Mouse (Mus musculus): Measurements from ENCODE around the gene Helz. TPM values are rescaled to one million over a fixed set of nuclear protein-coding genes. Genes with fewer than 3 reads are reported as not detected.

Helz gene
- polyA plus RNA-seq, 1 experiment from 2014 or later = 27.4 TPM

DNA sequence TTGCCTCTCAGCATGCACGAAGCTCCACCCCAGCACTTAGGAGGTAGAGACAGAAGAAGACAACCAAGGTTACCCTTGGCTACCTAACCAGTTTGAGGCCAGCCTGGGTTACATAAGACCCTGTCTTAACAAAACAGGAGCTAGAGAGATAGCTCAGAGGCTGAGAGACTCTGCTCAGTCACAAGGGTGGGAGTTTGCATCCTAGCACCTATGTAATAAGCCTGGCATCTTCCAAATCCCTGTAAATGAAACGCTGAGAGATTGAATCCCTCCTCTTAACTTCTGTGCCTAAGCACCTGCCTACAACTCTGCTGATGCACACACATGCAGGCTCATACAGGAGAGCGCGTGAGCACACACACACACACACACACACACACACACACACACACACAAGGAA, 112.7 kb downstream of the Helz start:
- no peak overlapping the region for H3K4me3 ChIP-seq (ENCODE audit: low read depth, low read length)
- no peaks in the 10 kb centered on the region for H3K4me1 ChIP-seq (replicated peaks; ENCODE audit: control insufficient read depth, insufficient read depth, low read length)
- no peaks in the 10 kb centered on the region for H3K27me3 ChIP-seq (ENCODE audit: control insufficient read depth, insufficient read depth, low read length)
- no peak overlapping the region for H3K9ac ChIP-seq (ENCODE audit: low read length)
- DNase-seq (ENCODE audit: low spot score) = no peak
- WGBS = 94% methylated on average over 4 of the region's 4 CpGs
- no peak for ATAC-seq (replicated peaks; ENCODE audit: low FRiP score)
- peaks cover 5% of the 10 kb centered on the region; the same call in 1 of the 2 replicates for H3K36me3 ChIP-seq (ENCODE audit: control insufficient read depth, insufficient read depth, low read length)
- no peaks in the 10 kb centered on the region for H3K9me3 ChIP-seq (ENCODE audit: control insufficient read depth, low read length)
- H3K27ac ChIP-seq (ENCODE audit: low read depth, low read length) = no peak overlapping the region
- H3K4me2 ChIP-seq (ENCODE audit: low read depth, low read length, severe bottlenecking) = no peak overlapping the region

DNA sequence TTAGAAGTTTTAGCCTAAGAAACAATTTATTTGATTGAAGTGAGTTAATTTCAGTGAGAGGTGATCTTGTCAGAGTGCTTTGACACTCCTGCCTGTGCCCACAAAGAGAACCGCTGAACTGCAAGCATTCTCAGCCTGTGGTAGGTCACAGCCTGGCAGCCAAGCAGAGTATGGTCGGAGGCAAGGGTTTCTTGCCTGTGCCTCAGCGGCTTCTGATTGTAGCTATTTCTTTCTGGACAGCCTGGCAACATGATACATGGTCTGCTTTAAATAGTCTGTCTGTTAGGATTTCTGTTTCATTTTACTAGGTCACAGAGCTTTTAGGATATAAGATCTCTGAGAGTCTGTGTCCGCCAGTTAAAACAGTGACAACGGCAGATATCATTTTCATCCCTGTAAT, 114.9 kb downstream of the Helz start:
- no peak overlapping the region for H3K27ac ChIP-seq (ENCODE audit: low read depth, low read length)
- H3K9ac ChIP-seq (ENCODE audit: low read length) = no peak overlapping the region
- peaks cover 5% of the 10 kb centered on the region; the same call in 1 of the 2 replicates for H3K36me3 ChIP-seq (ENCODE audit: control insufficient read depth, insufficient read depth, low read length)
- no peaks in the 10 kb centered on the region for H3K4me1 ChIP-seq (replicated peaks; ENCODE audit: control insufficient read depth, insufficient read depth, low read length)
- no peak overlapping the region for H3K4me3 ChIP-seq (ENCODE audit: low read depth, low read length)
- no peaks in the 10 kb centered on the region for H3K27me3 ChIP-seq (ENCODE audit: control insufficient read depth, insufficient read depth, low read length)
- ATAC-seq (replicated peaks; ENCODE audit: low FRiP score) (no peak), DNase-seq (ENCODE audit: low spot score) (no peak)
- WGBS = 92% methylated on average over 5 of the region's 5 CpGs
- no peak overlapping the region for H3K4me2 ChIP-seq (ENCODE audit: low read depth, low read length, severe bottlenecking)
- H3K9me3 ChIP-seq (ENCODE audit: control insufficient read depth, low read length) = no peaks in the 10 kb centered on the region

DNA sequence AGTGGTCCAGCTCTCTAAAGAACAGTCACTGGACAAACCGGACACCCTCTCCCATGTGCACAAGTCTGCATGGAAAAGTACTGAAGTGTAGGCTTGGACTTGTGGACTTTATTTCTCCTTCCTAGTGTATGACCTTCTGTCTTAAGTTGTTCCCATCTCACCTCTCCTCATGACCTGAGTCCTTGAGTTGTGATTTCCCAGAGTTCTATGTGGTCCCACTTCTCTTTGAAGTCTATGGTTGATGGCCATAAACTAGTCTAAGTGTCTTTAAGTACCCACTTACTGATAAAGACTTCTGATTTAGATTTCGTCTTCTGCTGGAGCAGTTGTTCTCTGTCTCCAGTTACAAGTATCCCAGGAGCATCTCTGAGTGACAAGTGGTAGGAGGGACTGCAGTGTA, 119.8 kb downstream of the Helz start:
- Histone ChIP-seq H3K27me3 (ENCODE audit: control insufficient read depth, insufficient read depth, low read length) (no peaks in the 10 kb centered on the region), H3K4me3 (ENCODE audit: low read depth, low read length) (no peak overlapping the region), H3K9ac (ENCODE audit: low read length) (no peak overlapping the region), H3K4me1 (replicated peaks; ENCODE audit: control insufficient read depth, insufficient read depth, low read length) (no peaks in the 10 kb centered on the region), H3K36me3 (ENCODE audit: control insufficient read depth, insufficient read depth, low read length) (peaks cover 3% of the 10 kb centered on the region; the same call in 1 of the 2 replicates), H3K27ac (ENCODE audit: low read depth, low read length) (no peak overlapping the region), H3K9me3 (ENCODE audit: control insufficient read depth, low read length) (no peaks in the 10 kb centered on the region), H3K4me2 (ENCODE audit: low read depth, low read length, severe bottlenecking) (no peak overlapping the region)
- DNase-seq (ENCODE audit: low spot score) (no peak), ATAC-seq (replicated peaks; ENCODE audit: low FRiP score) (no peak)
- WGBS = 85% methylated on average over 2 of the region's 2 CpGs

- Histone ChIP-seq H3K9me3 (ENCODE audit: control insufficient read depth, low read length) (no peaks in the 10 kb centered on the region), H3K36me3 (ENCODE audit: control insufficient read depth, insufficient read depth, low read length) (peaks cover 4% of the 10 kb centered on the region; the same call in 1 of the 2 replicates), H3K4me3 (ENCODE audit: low read depth, low read length) (no peak overlapping the region), H3K27me3 (ENCODE audit: control insufficient read depth, insufficient read depth, low read length) (no peaks in the 10 kb centered on the region), H3K4me1 (replicated peaks; ENCODE audit: control insufficient read depth, insufficient read depth, low read length) (no peaks in the 10 kb centered on the region), H3K9ac (ENCODE audit: low read length) (no peak overlapping the region), H3K27ac (ENCODE audit: low read depth, low read length) (no peak overlapping the region), H3K4me2 (ENCODE audit: low read depth, low read length, severe bottlenecking) (no peak overlapping the region)
- ATAC-seq (replicated peaks; ENCODE audit: low FRiP score) = no peak
- no peak for DNase-seq (ENCODE audit: low spot score)
- WGBS = 92% methylated on average over 6 of the region's 6 CpGs
These were observed 120.5 kb downstream of the Helz start for GRCm38 (mm10) chr11:107668223-107668622.

GRCm38 (mm10) chr11:107668977-107669376, 121.2 kb downstream of the Helz start:
- Histone ChIP-seq H3K9ac (ENCODE audit: low read length) (no peak overlapping the region), H3K4me3 (ENCODE audit: low read depth, low read length) (no peak overlapping the region), H3K27me3 (ENCODE audit: control insufficient read depth, insufficient read depth, low read length) (no peaks in the 10 kb centered on the region), H3K36me3 (ENCODE audit: control insufficient read depth, insufficient read depth, low read length) (peaks cover 4% of the 10 kb centered on the region; the same call in 1 of the 2 replicates), H3K4me2 (ENCODE audit: low read depth, low read length, severe bottlenecking) (no peak overlapping the region), H3K4me1 (replicated peaks; ENCODE audit: control insufficient read depth, insufficient read depth, low read length) (no peaks in the 10 kb centered on the region), H3K27ac (ENCODE audit: low read depth, low read length) (no peak overlapping the region), H3K9me3 (ENCODE audit: control insufficient read depth, low read length) (no peaks in the 10 kb centered on the region)
- DNase-seq (ENCODE audit: low spot score) (no peak), ATAC-seq (replicated peaks; ENCODE audit: low FRiP score) (no peak)
- 91% methylated on average over 4 of the region's 4 CpGs for WGBS

GRCm38 (mm10) chr11:107674006-107674405, 126.3 kb downstream of the Helz start:
- peak; percentile 2 for DNase-seq (ENCODE audit: low spot score)
- H3K9ac ChIP-seq (ENCODE audit: low read length) = no peak overlapping the region
- no peak overlapping the region for H3K27ac ChIP-seq (ENCODE audit: low read depth, low read length)
- ATAC-seq (replicated peaks; ENCODE audit: low FRiP score) = no peak
- no peak overlapping the region for H3K4me3 ChIP-seq (ENCODE audit: low read depth, low read length)
- H3K9me3 ChIP-seq (ENCODE audit: control insufficient read depth, low read length) = no peaks in the 10 kb centered on the region
- no peaks in the 10 kb centered on the region; the same call in 1 of the 2 replicates for H3K4me1 ChIP-seq (replicated peaks; ENCODE audit: control insufficient read depth, insufficient read depth, low read length)
- H3K36me3 ChIP-seq (ENCODE audit: control insufficient read depth, insufficient read depth, low read length) = peaks cover 4% of the 10 kb centered on the region; the same call in 1 of the 2 replicates
- H3K4me2 ChIP-seq (ENCODE audit: low read depth, low read length, severe bottlenecking) = no peak overlapping the region
- 85% methylated on average over 5 of the region's 5 CpGs for WGBS
- no peaks in the 10 kb centered on the region for H3K27me3 ChIP-seq (ENCODE audit: control insufficient read depth, insufficient read depth, low read length)

- WGBS = 92% methylated on average over 8 of the region's 8 CpGs
- no peaks in the 10 kb centered on the region for H3K27me3 ChIP-seq (ENCODE audit: control insufficient read depth, insufficient read depth, low read length)
- H3K4me1 ChIP-seq (replicated peaks; ENCODE audit: control insufficient read depth, insufficient read depth, low read length) = no peaks in the 10 kb centered on the region; the same call in 1 of the 2 replicates
- no peak overlapping the region for H3K4me2 ChIP-seq (ENCODE audit: low read depth, low read length, severe bottlenecking)
- no peak overlapping the region for H3K9ac ChIP-seq (ENCODE audit: low read length)
- ATAC-seq (replicated peaks; ENCODE audit: low FRiP score) (no peak), DNase-seq (ENCODE audit: low spot score) (peak; percentile 6)
- H3K36me3 ChIP-seq (ENCODE audit: control insufficient read depth, insufficient read depth, low read length) = peaks cover 4% of the 10 kb centered on the region; the same call in 1 of the 2 replicates
- H3K4me3 ChIP-seq (ENCODE audit: low read depth, low read length) = no peak overlapping the region
- H3K9me3 ChIP-seq (ENCODE audit: control insufficient read depth, low read length) = no peaks in the 10 kb centered on the region
- no peak overlapping the region for H3K27ac ChIP-seq (ENCODE audit: low read depth, low read length)
These were observed 126.9 kb downstream of the Helz start for GRCm38 (mm10) chr11:107674601-107675000.

- H3K36me3 ChIP-seq (ENCODE audit: control insufficient read depth, insufficient read depth, low read length) = peaks cover 4% of the 10 kb centered on the region; the same call in 1 of the 2 replicates
- WGBS = 91% methylated on average over 10 of the region's 10 CpGs
- no peak overlapping the region for H3K4me2 ChIP-seq (ENCODE audit: low read depth, low read length, severe bottlenecking)
- no peaks in the 10 kb centered on the region for H3K9me3 ChIP-seq (ENCODE audit: control insufficient read depth, low read length)
- H3K4me3 ChIP-seq (ENCODE audit: low read depth, low read length) = no peak overlapping the region
- no peak overlapping the region for H3K9ac ChIP-seq (ENCODE audit: low read length)
- H3K27me3 ChIP-seq (ENCODE audit: control insufficient read depth, insufficient read depth, low read length) = no peaks in the 10 kb centered on the region
- DNase-seq (ENCODE audit: low spot score) (peak; percentile 30), ATAC-seq (replicated peaks; ENCODE audit: low FRiP score) (no peak)
- no peak overlapping the region for H3K27ac ChIP-seq (ENCODE audit: low read depth, low read length)
- no peaks in the 10 kb centered on the region; the same call in 1 of the 2 replicates for H3K4me1 ChIP-seq (replicated peaks; ENCODE audit: control insufficient read depth, insufficient read depth, low read length)
These were observed 127.5 kb downstream of the Helz start for GRCm38 (mm10) chr11:107675246-107675645.

- Histone ChIP-seq H3K4me3 (ENCODE audit: low read depth, low read length) (no peak overlapping the region), H3K4me1 (replicated peaks; ENCODE audit: control insufficient read depth, insufficient read depth, low read length) (no peaks in the 10 kb centered on the region; the same call in 1 of the 2 replicates), H3K4me2 (ENCODE audit: low read depth, low read length, severe bottlenecking) (no peak overlapping the region), H3K27me3 (ENCODE audit: control insufficient read depth, insufficient read depth, low read length) (no peaks in the 10 kb centered on the region), H3K9ac (ENCODE audit: low read length) (no peak overlapping the region), H3K9me3 (ENCODE audit: control insufficient read depth, low read length) (no peaks in the 10 kb centered on the region), H3K36me3 (ENCODE audit: control insufficient read depth, insufficient read depth, low read length) (peaks cover 4% of the 10 kb centered on the region; the same call in 1 of the 2 replicates), H3K27ac (ENCODE audit: low read depth, low read length) (no peak overlapping the region)
- 55% methylated on average over 17 of the region's 17 CpGs for whole genome bisulfite sequencing
- DNase-seq (ENCODE audit: low spot score) = peak; percentile 39
- no peak for ATAC-seq (replicated peaks; ENCODE audit: low FRiP score)
These were observed 128.6 kb downstream of the Helz start for GRCm38 (mm10) chr11:107676207-107676940.

Measured in forebrain, embryonic 11.5 days (tissue).